16 mouse cellular contexts compared by ENCODE assay signal in genomic region chr9:101096461-101096860, GRCm38 (mm10).
"Had no signal": no experiment of that assay in that cellular context is flagged by ENCODE, and none has a peak within 500 bp of the region (broad histone marks: within the 10 kb centered on the region; RNA-seq: fewer than 3 reads in every experiment).

No protein-coding gene starts in this region.

- H3K9me3 ChIP-seq: neural tube, embryonic 13.5 days; neural tube, embryonic 15.5 days; stomach, embryonic 15.5 days had no signal

- DNase-seq: retina, postnatal 1 day; right cerebral cortex, adult 18-20 months; right cerebral cortex, postnatal 14 days; right cerebral cortex, postnatal 25 days; right cerebral cortex, postnatal 4 days; spleen, adult 18-20 months; thymus, adult 18-20 months; thymus, adult 2 months; thymus, postnatal 14 days; thymus, postnatal 25 days; thymus, postnatal 36 days; thymus, postnatal 4 days had no signal

- H3K4me2 ChIP-seq: neural tube, embryonic 13.5 days; neural tube, embryonic 15.5 days; stomach, embryonic 15.5 days had no signal

- H3K4me1 ChIP-seq: neural tube, embryonic 13.5 days; neural tube, embryonic 15.5 days; stomach, embryonic 15.5 days had no signal

- H3K27me3 ChIP-seq: neural tube, embryonic 13.5 days; neural tube, embryonic 15.5 days; stomach, embryonic 15.5 days had no signal

- H3K9ac ChIP-seq: neural tube, embryonic 13.5 days; neural tube, embryonic 15.5 days; stomach, embryonic 15.5 days had no signal

- H3K4me3 ChIP-seq: neural tube, embryonic 13.5 days; neural tube, embryonic 15.5 days; stomach, embryonic 15.5 days had no signal

- H3K27ac ChIP-seq: neural tube, embryonic 13.5 days; neural tube, embryonic 15.5 days; stomach, embryonic 15.5 days; stomach, postnatal 0 days had no signal
